Mouse (Mus musculus) myocyte (in vitro differentiated cells): ENCODE results near the gene Ddx49. TPM values are rescaled to one million over a fixed set of nuclear protein-coding genes. Genes with fewer than 3 reads are reported as not detected.

Source experiments
- H3K27me3 ChIP-seq: one replicate; pipeline ENCODE4 v1.6.1; 2011; ENCODE audit not compliant: control insufficient read depth, insufficient read depth, insufficient read length
- H3K36me3 ChIP-seq: one replicate; pipeline ENCODE4 v1.6.1; 2011; ENCODE audit not compliant: control insufficient read depth, insufficient read depth
- H3K4me2 ChIP-seq: one replicate; pipeline ENCODE4 v1.6.1; 2011; ENCODE audit warnings: low read depth, control low read depth
- H3K4me3 ChIP-seq: one replicate; pipeline ENCODE4 v1.5.1; 2011; ENCODE audit warnings: mild to moderate bottlenecking, control low read depth, moderate library complexity
- H3K79me2 ChIP-seq: one replicate; pipeline ENCODE4 v1.6.1; 2011; ENCODE audit not compliant: control insufficient read depth, insufficient read depth
- H3ac ChIP-seq: one replicate; pipeline ENCODE4 v1.6.1; 2011; ENCODE audit not compliant: control insufficient read depth, insufficient read length
- CEBPB ChIP-seq: IDR thresholded peaks from 2 replicates; pipeline ENCODE4 v1.6.1; 2011; ENCODE audit warnings: mild to moderate bottlenecking, moderate library complexity; ENCODE audit not compliant: poor library complexity, insufficient read depth, severe bottlenecking
- E2F4 ChIP-seq: IDR thresholded peaks from one replicate; pipeline ENCODE4 v1.6.1; 2011; ENCODE audit warnings: mild to moderate bottlenecking, control low read depth, moderate library complexity; ENCODE audit not compliant: insufficient read depth
- MAX ChIP-seq: IDR thresholded peaks from one replicate; pipeline ENCODE4 v1.6.1; 2011; ENCODE audit warnings: low read depth, mild to moderate bottlenecking, control low read depth
- MYOD1 ChIP-seq, 3 experiments: IDR thresholded peaks; one replicate each; pipeline ENCODE4 v1.6.1; 2011; ENCODE audit warnings: control low read depth in 2 of 3, low read depth in 2 of 3, mild to moderate bottlenecking in 2 of 3, moderate library complexity in 1 of 3; ENCODE audit not compliant: insufficient read length in 2 of 3, control insufficient read depth in 1 of 3
- MYOG ChIP-seq, 3 experiments: IDR thresholded peaks; one replicate each; pipeline ENCODE4 v1.6.1; 2011; ENCODE audit warnings: control low read depth in 2 of 3, low read depth in 2 of 3, mild to moderate bottlenecking in 2 of 3; ENCODE audit not compliant: insufficient read length in 2 of 3, control insufficient read depth in 1 of 3, insufficient read depth in 1 of 3
- POLR2A ChIP-seq: IDR thresholded peaks from one replicate; pipeline ENCODE4 v1.6.1; 2011; ENCODE audit warnings: low read depth, mild to moderate bottlenecking, control low read depth, moderate library complexity; ENCODE audit not compliant: insufficient read length
- POLR2AphosphoS2 ChIP-seq: IDR thresholded peaks from one replicate; pipeline ENCODE4 v1.6.1; 2011; ENCODE audit warnings: low read depth, control low read depth; ENCODE audit not compliant: insufficient read length
- REST ChIP-seq: IDR thresholded peaks from one replicate; pipeline ENCODE4 v1.6.1; 2011; ENCODE audit warnings: mild to moderate bottlenecking, control low read depth, moderate library complexity; ENCODE audit not compliant: insufficient read depth, insufficient read length
- SRF ChIP-seq: IDR thresholded peaks from one replicate; pipeline ENCODE4 v1.6.1; 2011; ENCODE audit warnings: low read depth; ENCODE audit not compliant: control insufficient read depth, insufficient read length
- TCF12 ChIP-seq: IDR thresholded peaks from one replicate; pipeline ENCODE4 v1.6.1; 2011; ENCODE audit warnings: mild to moderate bottlenecking, control low read depth; ENCODE audit not compliant: poor library complexity, insufficient read depth, severe bottlenecking
- TCF3 ChIP-seq: IDR thresholded peaks from one replicate; pipeline ENCODE4 v1.6.1; 2011; ENCODE audit warnings: low read depth, control low read depth; ENCODE audit not compliant: insufficient read length
- USF1 ChIP-seq: IDR thresholded peaks from one replicate; pipeline ENCODE4 v1.6.1; 2011; ENCODE audit warnings: low read depth, mild to moderate bottlenecking, control low read depth, moderate library complexity
- polyA plus RNA-seq: library from polyadenylated mRNA; unstranded; fragments of >200 nt; fragmentation: generic; extraction: Trizol; gene quantifications from one replicate; pipeline ENCODE4 v1.2.1, GENCODE M21; 2012; ENCODE audit warnings: missing spikeins

Ddx49 gene
- 106 TPM for polyA plus RNA-seq

DNA sequence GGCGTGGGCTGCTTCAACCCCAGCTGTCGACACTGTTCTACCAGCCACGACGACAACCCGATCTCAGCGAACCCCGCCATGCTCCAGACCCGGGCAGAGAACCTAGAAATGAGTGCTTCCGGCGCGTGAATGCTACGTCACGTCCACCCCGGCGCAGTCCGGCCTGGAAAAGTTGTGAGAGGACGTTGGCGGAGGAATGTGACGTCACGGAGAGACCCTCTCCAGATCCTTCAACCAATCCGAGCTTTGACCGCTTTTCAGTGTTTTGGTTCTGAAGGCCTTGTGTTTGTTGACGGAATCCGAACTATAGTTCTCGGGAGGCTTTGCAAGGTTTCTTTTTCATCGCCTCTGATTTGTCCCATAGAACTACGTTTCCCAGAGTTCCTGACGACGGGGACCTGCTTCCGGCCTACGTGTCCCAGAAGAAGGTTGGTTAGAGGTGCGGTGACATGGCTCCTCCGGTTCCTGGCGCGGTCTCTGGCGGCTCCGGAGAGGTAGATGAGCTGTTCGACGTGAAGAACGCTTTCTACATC is at the start of gene Ddx49, which contains the start of gene Cope:
Gene Ddx49, minus strand, starts transcription at position 132 of the 533 bp plus-strand sequence.
Gene Cope, plus strand, starts transcription at position 161 of the 533 bp plus-strand sequence.
- H3K79me2 ChIP-seq: peaks cover 41% of the 10 kb centered on the region
- peak within 1 kb of the TSS; percentile 62 for H3ac ChIP-seq
- TF ChIP-seq POLR2AphosphoS2: peak; percentile 81
- TF ChIP-seq TCF12: no peak
- peak; percentile 43; the same call in 1 of the 2 replicates for TF ChIP-seq CEBPB
- TF ChIP-seq POLR2A: peak; percentile 75
- TF ChIP-seq SRF: peak; percentile 45
- no peaks in the 10 kb centered on the region for H3K27me3 ChIP-seq
- H3K4me3 ChIP-seq: peak within 1 kb of the TSS; percentile 100
- peaks cover 16% of the 10 kb centered on the region for H3K36me3 ChIP-seq
- H3K4me2 ChIP-seq: peak within 1 kb of the TSS; percentile 86

DNA sequence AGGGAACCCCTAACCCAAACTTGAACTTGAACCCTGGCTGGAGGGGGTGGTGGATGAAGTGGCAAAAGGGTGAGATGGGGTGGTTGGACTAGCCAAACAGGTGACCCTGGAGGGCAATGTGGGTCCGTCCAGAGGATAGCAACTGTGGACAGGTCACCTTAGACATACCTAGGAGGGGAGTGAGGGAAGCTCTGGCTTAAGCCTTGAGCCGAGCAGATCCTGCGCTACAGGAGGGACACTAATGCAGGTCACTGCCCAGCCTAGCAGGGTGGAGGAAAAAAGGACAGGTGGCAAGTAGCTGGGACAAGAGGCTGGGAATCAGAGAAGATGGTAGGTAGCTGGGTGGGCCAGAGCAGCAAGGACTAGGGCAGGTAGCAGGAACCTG is 49.7 kb upstream of the Ddx49 start:
- H3ac ChIP-seq: peak overlapping the region; percentile 70
- TF ChIP-seq POLR2AphosphoS2 (no peak), E2F4 (no peak), USF1 (no peak), CEBPB (no peak), TCF12 (no peak), REST (no peak), SRF (no peak), MYOD1 (IDR thresholded peaks at IDR 0.05; ENCODE audit: control insufficient read depth in 1 of 3, insufficient read length in 2 of 3, low read depth in 2 of 3) (no peak), MYOG (IDR thresholded peaks at IDR 0.05; ENCODE audit: control insufficient read depth in 1 of 3, insufficient read depth in 1 of 3, insufficient read length in 2 of 3, low read depth in 2 of 3) (no peak), MAX (no peak), TCF3 (no peak), POLR2A (no peak)
- no peaks in the 10 kb centered on the region for H3K36me3 ChIP-seq
- no peaks in the 10 kb centered on the region for H3K27me3 ChIP-seq
- peak overlapping the region; percentile 99 for H3K4me2 ChIP-seq
- peak overlapping the region; percentile 59 for H3K4me3 ChIP-seq
- peaks cover 60% of the 10 kb centered on the region for H3K79me2 ChIP-seq

DNA sequence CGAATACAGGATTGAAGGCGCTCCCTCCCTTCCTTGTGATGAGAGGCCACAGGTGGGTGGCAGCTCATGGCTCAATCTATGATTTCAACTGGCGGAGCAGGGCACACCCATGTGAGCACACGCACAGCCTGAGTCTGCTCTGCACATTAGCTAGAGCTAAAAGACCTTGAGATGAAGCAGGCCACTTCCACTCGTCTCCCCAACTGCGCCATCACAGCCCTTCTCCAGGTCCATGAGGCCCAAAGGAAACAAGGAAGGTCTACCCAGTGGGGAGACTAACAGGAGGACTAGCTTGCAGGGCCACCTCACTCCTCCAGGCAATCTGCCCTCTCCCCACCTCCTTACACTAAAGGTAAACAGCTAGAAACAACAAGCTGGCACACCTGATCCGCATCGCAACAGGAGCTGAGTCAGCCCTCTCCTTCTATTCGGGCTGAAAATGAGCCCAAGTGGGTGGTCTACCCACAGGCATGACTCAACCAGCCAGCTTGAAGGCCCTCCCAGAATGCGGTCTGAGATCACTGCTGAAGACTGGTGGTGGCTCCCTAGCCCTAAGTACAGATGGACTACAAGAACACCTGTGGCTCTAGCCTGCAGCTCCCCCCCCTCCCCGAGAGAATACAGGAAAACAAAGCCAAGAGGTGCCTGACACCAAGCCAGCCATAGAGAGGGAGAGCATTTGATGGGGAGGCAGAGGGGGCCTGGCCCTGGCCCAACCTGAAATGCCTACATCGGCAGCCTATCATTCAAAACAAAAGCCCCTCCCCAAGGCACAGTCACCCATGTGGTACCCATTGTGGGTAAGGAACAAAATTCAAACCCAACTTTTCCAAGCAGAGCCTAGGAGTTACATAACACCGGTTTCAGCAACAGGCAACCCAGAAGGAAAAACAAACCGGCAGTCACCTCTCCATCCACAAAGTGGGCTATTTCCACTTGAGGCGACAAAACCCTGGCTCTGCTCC is 49.0 kb upstream of the Ddx49 start:
- no peak overlapping the region for H3ac ChIP-seq
- H3K79me2 ChIP-seq: peaks cover 66% of the 10 kb centered on the region
- no peaks in the 10 kb centered on the region for H3K36me3 ChIP-seq
- H3K4me2 ChIP-seq: peak overlapping the region; percentile 99
- H3K4me3 ChIP-seq: peak overlapping the region; percentile 59
- no peaks in the 10 kb centered on the region for H3K27me3 ChIP-seq
- TF ChIP-seq SRF (no peak), REST (no peak), CEBPB (no peak), USF1 (no peak), MAX (no peak), POLR2AphosphoS2 (no peak), TCF3 (no peak), MYOD1 (IDR thresholded peaks at IDR 0.05; ENCODE audit: control insufficient read depth in 1 of 3, insufficient read length in 2 of 3, low read depth in 2 of 3) (no peak), POLR2A (no peak), MYOG (IDR thresholded peaks at IDR 0.05; ENCODE audit: control insufficient read depth in 1 of 3, insufficient read depth in 1 of 3, insufficient read length in 2 of 3, low read depth in 2 of 3) (no peak), TCF12 (no peak), E2F4 (no peak)

DNA sequence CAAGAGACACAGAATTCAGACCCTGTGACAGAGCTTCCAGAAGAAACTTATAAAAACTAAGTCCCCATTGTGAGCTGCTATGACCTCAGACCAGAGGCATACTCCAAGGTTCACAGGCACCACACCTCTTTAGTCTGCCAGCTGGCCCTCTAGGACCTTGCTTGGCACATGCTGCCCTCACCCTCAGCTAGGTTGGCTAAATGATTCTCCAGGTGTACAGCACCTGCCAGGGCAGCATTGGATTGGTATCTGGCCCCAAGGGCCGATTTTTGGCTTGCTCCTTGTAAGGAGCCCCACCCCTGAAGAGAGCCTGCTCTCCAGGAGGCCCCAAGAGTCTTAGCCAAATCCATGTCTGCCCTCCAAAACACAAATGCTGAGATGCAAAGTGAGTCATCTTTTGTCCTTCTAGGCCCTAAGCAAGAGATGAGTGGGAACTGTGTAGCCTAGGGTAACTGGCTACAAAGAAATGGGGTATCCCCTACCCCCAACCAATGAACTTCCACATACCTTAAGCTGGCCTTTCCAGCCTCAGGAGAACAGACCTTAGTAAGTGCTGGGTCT is 45.7 kb upstream of the Ddx49 start:
- TF ChIP-seq SRF (no peak), TCF3 (no peak), TCF12 (no peak), MYOG (IDR thresholded peaks at IDR 0.05; ENCODE audit: control insufficient read depth in 1 of 3, insufficient read depth in 1 of 3, insufficient read length in 2 of 3, low read depth in 2 of 3) (no peak), REST (no peak), POLR2A (no peak), CEBPB (no peak), MAX (no peak), E2F4 (no peak), USF1 (no peak), POLR2AphosphoS2 (no peak), MYOD1 (IDR thresholded peaks at IDR 0.05; ENCODE audit: control insufficient read depth in 1 of 3, insufficient read length in 2 of 3, low read depth in 2 of 3) (no peak)
- H3K27me3 ChIP-seq: no peaks in the 10 kb centered on the region
- no peak overlapping the region for H3ac ChIP-seq
- no peaks in the 10 kb centered on the region for H3K36me3 ChIP-seq
- H3K4me3 ChIP-seq: no peak overlapping the region
- H3K4me2 ChIP-seq: no peak overlapping the region
- peaks cover 100% of the 10 kb centered on the region for H3K79me2 ChIP-seq
